Mouse (Mus musculus): Measurements from ENCODE around the gene Mrpl12.

- no peak for TF ChIP-seq CTCF (IDR thresholded peaks at IDR 0.05; ENCODE audit: low read depth)
- no peak for TF ChIP-seq EP300 (IDR thresholded peaks at IDR 0.05; ENCODE audit: low read depth)
Measured at GRCm38 (mm10) chr11:120458847-120459597, 25.4 kb upstream of the Mrpl12 start.

Measured in heart, postnatal 0 days (tissue).